Mouse (Mus musculus) spleen, adult 2 months (tissue): Measurements from ENCODE around the gene Prkcg. TPM values are rescaled to one million over a fixed set of nuclear protein-coding genes. Genes with fewer than 3 reads are reported as not detected.
A peak's percentile ranks its signal among the peaks of the same experiment; 100 is the strongest.

Source experiments
- DNase-seq, 2 experiments: peaks; one replicate each; pipeline versions ENCODE4 v3.0.0 to v3.0.0-alpha.2; 2012 to 2021; ENCODE audit warnings: low spot score in 2 of 2, low read depth in 1 of 2
- H3K27ac ChIP-seq: fragments of 200-500 bp; 2 replicates; pipeline ENCODE4 v1.5.1; 2012; ENCODE audit warnings: low read length, inconsistent platforms; ENCODE audit not compliant: insufficient read depth
- H3K27me3 ChIP-seq: fragments of 200-500 bp; 2 replicates; pipeline ENCODE4 v1.6.1; 2012; ENCODE audit warnings: mild to moderate bottlenecking, moderate library complexity, low read length, inconsistent platforms; ENCODE audit not compliant: control insufficient read depth, insufficient read depth
- H3K36me3 ChIP-seq: fragments of 200-500 bp; 2 replicates; pipeline ENCODE4 v1.6.1; 2012; ENCODE audit warnings: mild to moderate bottlenecking, low read length, inconsistent platforms; ENCODE audit not compliant: control insufficient read depth, insufficient read depth
- H3K4me1 ChIP-seq: fragments of 200-500 bp; 2 replicates; pipeline ENCODE4 v1.6.1; 2011; ENCODE audit warnings: inconsistent platforms; ENCODE audit not compliant: control insufficient read depth, insufficient read depth, insufficient read length
- H3K4me3 ChIP-seq: fragments of 200-500 bp; 2 replicates; pipeline ENCODE4 v1.5.1; 2011; ENCODE audit warnings: mild to moderate bottlenecking, inconsistent platforms; ENCODE audit not compliant: insufficient read depth, insufficient read length; ENCODE audit errors: extremely low read depth
- CTCF ChIP-seq: fragments of 200-500 bp; IDR thresholded peaks from 2 replicates; pipeline ENCODE4 v1.5.1; 2011; ENCODE audit warnings: mild to moderate bottlenecking, inconsistent platforms; ENCODE audit not compliant: insufficient read depth, insufficient read length, insufficient replicate concordance; ENCODE audit errors: extremely low read depth
- POLR2A ChIP-seq: fragments of 200-500 bp; IDR thresholded peaks from 2 replicates; pipeline ENCODE4 v1.6.1; 2011; ENCODE audit warnings: low read depth, low read length, inconsistent platforms
- WGBS: fragments of 180-500 bp; shearing (Covaris S2); methylation state at CpG from one replicate; pipeline ENCODE4 v1.1.7; 2018; 5-methylcytosine and 5-hydroxymethylcytosine counted together
- polyA plus RNA-seq: library from polyadenylated mRNA; depleted of rRNA; stranded (reverse); fragments of >200 nt; gene quantifications from 2 replicates; pipeline ENCODE4 v1.2.3, GENCODE M21; 2012; rRNA removed

Gene Prkcg
- 4.8 and 5.7 TPM in 2 replicates for polyA plus RNA-seq

DNA sequence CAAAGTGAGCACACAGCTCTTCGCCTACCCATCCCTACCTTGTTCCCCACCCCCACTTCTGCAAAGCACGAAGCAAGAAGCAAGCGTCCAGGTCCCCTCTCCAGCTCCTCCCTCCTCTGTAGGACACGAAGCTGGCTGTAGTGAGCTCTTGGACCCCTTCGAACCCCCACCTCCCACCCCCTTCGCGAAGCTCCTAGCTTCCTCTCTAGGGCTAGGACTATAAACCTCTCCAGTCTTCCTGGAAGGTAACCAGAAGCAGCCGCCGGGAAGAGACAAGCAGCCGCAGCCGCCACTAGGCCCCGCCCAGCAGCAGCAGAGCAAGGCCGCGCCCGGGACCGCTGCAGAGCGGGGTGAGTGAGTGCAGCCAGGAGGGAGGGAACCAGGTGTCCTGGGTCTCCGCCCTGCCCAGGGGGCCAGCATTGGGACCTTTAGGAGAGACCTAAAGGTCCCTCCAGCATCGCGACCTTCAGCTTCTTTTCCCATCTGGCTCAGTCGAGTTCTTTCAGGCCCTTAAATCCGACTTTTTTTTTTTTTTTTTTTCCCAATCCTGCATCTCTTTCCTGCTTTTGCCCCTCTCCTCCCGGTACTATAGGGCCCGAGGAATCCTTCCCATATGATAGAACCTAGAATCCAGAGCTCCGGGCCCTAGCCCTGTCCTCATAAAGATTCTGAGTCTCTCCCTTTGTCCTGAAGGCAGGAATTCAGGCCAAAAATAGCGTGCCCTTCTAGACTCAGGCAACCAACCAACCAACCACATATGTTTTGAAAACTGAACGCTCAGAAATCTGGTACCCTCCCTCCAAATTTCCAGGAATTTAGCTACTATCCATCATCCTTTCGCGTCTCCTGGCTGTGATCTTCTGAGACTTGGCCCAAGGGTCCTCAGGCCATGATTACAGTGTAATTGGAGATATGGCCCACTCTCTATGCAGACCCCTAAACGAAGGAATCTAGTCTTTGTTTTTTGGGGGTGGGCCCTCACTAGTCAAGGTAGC lies at the start of gene Prkcg, which contains the start of gene Myadm:
Prkcg (plus strand) TSS at position 204 of the 995 bp plus-strand sequence.
Myadm (plus strand) TSS at position 105 of the 995 bp plus-strand sequence.
- no peak for TF ChIP-seq CTCF
- no peak for TF ChIP-seq POLR2A

DNA sequence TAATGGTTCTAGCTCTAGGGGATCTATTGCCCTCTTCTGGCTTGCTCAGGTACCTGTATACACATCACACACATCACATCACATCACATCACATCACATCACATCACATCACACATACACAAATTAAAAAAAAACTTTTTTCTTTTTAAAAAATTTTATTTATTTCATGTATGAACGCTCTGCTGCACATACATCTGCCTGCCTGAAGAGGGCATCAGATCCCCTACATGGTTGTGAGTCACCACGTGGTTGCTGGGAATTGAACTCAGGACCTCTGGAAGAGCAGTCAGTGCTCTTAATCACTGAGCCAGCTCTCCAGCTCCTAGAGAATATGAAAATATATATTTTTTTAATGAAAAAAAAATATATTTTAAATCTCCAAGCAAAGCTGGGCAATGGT lies 49.8 kb upstream of the Prkcg start:
- Histone ChIP-seq H3K4me3 (no peak overlapping the region), H3K36me3 (no peaks in the 10 kb centered on the region), H3K4me1 (no peaks in the 10 kb centered on the region), H3K27me3 (no peaks in the 10 kb centered on the region), H3K27ac (no peak overlapping the region)
- TF ChIP-seq CTCF (no peak), POLR2A (no peak)
- 76% methylated on average over 2 of the region's 2 CpGs for WGBS
- no peak for DNase-seq

More for the DNA sequence above, at the start of gene Prkcg, which contains the start of gene Myadm:
- Histone ChIP-seq H3K36me3 (no peaks in the 10 kb centered on the region), H3K27ac (peak within 1 kb of the TSS; percentile 68), H3K4me1 (peaks cover 20% of the 10 kb centered on the region; the same call in 1 of the 2 replicates), H3K27me3 (no peaks in the 10 kb centered on the region), H3K4me3 (peak within 1 kb of the TSS; percentile 59)
- 7% methylated on average over 30 of the region's 30 CpGs for WGBS
- DNase-seq, result peak in 1 of 2 experiments; percentile 85

- Histone ChIP-seq H3K27me3 (no peaks in the 10 kb centered on the region), H3K4me3 (no peak overlapping the region), H3K36me3 (no peaks in the 10 kb centered on the region), H3K27ac (no peak overlapping the region), H3K4me1 (no peaks in the 10 kb centered on the region)
- 66% methylated on average over 3 of the region's 3 CpGs for WGBS
- no peak for TF ChIP-seq CTCF
- TF ChIP-seq POLR2A, result no peak
- DNase-seq, result no peak
Measured at GRCm38 (mm10) chr7:3260701-3261100, 28.3 kb upstream of the Prkcg start.

GRCm38 (mm10) chr7:3261446-3261845 lies 27.5 kb upstream of the Prkcg start:
- H3K27me3 ChIP-seq, result no peaks in the 10 kb centered on the region
- no peak for TF ChIP-seq CTCF
- WGBS, result 74% methylated on average over 4 of the region's 4 CpGs

DNA sequence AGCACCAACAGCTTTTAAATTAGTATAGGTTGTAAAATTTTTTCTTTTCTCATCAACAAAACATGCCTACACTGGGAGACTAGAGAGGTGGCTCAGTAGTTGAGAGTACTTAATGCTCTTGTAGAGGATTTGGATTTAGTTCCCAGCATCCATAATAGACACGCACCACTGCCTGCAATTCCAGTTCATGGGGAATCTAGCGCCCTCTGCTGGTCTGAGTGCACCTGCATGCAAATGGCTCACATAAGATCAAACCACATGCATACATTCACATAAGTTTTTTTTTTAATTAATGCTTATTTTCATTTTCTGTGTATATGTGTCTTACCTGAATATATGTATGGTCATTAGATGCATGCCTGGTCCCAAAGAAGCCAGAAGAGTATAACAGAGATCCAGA lies 26.2 kb upstream of the Prkcg start:
- DNase-seq, result peak in 1 of 2 experiments; percentile 22
- H3K36me3 ChIP-seq, result no peaks in the 10 kb centered on the region
- WGBS, result 29% methylated on average over 2 of the region's 2 CpGs
- H3K27me3 ChIP-seq, result no peaks in the 10 kb centered on the region
- no peak overlapping the region for H3K27ac ChIP-seq
- TF ChIP-seq POLR2A (no peak), CTCF (no peak; the same call in 1 of the 2 replicates)
- H3K4me1 ChIP-seq, result peaks cover under 1% of the 10 kb centered on the region; the same call in 1 of the 2 replicates
- H3K4me3 ChIP-seq, result no peak overlapping the region

More at GRCm38 (mm10) chr7:3261446-3261845, 27.5 kb upstream of the Prkcg start:
- DNase-seq, result no peak
- Histone ChIP-seq H3K4me3 (no peak overlapping the region), H3K36me3 (no peaks in the 10 kb centered on the region), H3K4me1 (no peaks in the 10 kb centered on the region), H3K27ac (no peak overlapping the region)

DNA sequence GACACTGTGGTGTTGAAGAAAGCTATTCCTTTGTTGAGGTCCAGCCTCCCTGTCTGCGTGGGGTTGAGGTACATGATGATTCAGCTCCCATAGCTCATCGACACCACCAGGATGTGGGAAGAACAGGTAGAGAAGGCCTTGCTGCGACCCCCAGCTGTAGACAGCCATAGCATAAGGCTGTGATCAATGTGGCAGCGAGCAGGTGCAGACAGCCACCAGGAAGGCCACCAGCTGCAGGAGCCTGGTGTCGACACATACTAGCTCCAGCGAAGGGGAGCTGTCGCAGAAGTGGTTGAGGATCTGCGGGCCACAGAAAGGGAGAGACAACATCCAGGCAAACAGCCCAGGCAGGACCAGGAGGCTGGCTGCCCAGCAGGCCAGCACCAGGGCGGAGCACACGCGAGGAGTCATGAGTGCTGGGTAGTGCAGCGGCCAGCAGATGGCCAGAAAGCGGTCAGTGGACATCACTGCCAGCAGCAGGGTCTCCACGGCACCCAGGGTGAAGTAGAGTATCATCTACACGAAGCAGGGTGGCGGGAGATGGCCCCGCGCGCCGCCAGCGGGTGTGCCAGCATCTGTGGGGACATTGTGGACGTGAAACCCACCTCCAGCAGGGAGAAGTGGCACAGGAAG lies 24.5 kb upstream of the Prkcg start:
- Histone ChIP-seq H3K4me3 (no peak overlapping the region), H3K4me1 (peaks cover 3% of the 10 kb centered on the region), H3K27ac (no peak overlapping the region), H3K27me3 (no peaks in the 10 kb centered on the region), H3K36me3 (no peaks in the 10 kb centered on the region)
- TF ChIP-seq CTCF (no peak), POLR2A (no peak)
- no peak for DNase-seq
- 46% methylated on average over 22 of the region's 22 CpGs for WGBS
